Mouse (Mus musculus): Measurements from ENCODE around the gene Pnpla7.

Pnpla7 gene

GRCm38 (mm10) chr2:24995332-24995731 lies 19.5 kb downstream of the Pnpla7 start:
- no peak for DNase-seq

GRCm38 (mm10) chr2:24996471-24996870 lies 20.6 kb downstream of the Pnpla7 start:
- DNase-seq = no peak

GRCm38 (mm10) chr2:25000544-25001235 lies 24.9 kb downstream of the Pnpla7 start:
- DNase-seq = peak; percentile 66 to 68

- peak; percentile 21 to 33 for DNase-seq
These were observed 28.3 kb downstream of the Pnpla7 start for GRCm38 (mm10) chr2:25003946-25004786.

- no peak for DNase-seq
These were observed 30.9 kb downstream of the Pnpla7 start for GRCm38 (mm10) chr2:25006767-25007166.

- no peak for DNase-seq
These were observed 32.4 kb downstream of the Pnpla7 start for GRCm38 (mm10) chr2:25008250-25008649.

GRCm38 (mm10) chr2:25022678-25023077 lies 46.8 kb downstream of the Pnpla7 start:
- DNase-seq = no peak

GRCm38 (mm10) chr2:25025109-25025508 lies 49.3 kb downstream of the Pnpla7 start:
- DNase-seq = no peak

GRCm38 (mm10) chr2:25034994-25035393 lies 59.2 kb downstream of the Pnpla7 start:
- no peak for DNase-seq

- no peak for DNase-seq
These were observed 64.3 kb downstream of the Pnpla7 start for GRCm38 (mm10) chr2:25040089-25040488.

- peak; percentile 89 to 91 for DNase-seq
These were observed 75.1 kb downstream of the Pnpla7 start for GRCm38 (mm10) chr2:25050921-25051320.

GRCm38 (mm10) chr2:25051450-25051849 lies 75.6 kb downstream of the Pnpla7 start:
- peak in 1 of 2 experiments; percentile 39 for DNase-seq

- no peak for DNase-seq
These were observed 77.3 kb downstream of the Pnpla7 start for GRCm38 (mm10) chr2:25053101-25053500.

- DNase-seq = peak; percentile 86 to 90
These were observed 78.6 kb downstream of the Pnpla7 start, which contains the start of gene Nsmf for GRCm38 (mm10) chr2:25054221-25055067. Nsmf (plus strand) TSS chr2:25054355.

- peak; percentile 86 to 88 for DNase-seq
These were observed 79.2 kb downstream of the Pnpla7 start for GRCm38 (mm10) chr2:25055068-25055405.

GRCm38 (mm10) chr2:25055409-25056155 lies 79.7 kb downstream of the Pnpla7 start:
- peak; percentile 60 to 74 for DNase-seq

GRCm38 (mm10) chr2:25058926-25059325 lies 83.1 kb downstream of the Pnpla7 start:
- DNase-seq = peak; percentile 68 to 69

GRCm38 (mm10) chr2:25063523-25063922 lies 87.7 kb downstream of the Pnpla7 start:
- DNase-seq = no peak

GRCm38 (mm10) chr2:25064285-25064684 lies 88.5 kb downstream of the Pnpla7 start:
- no peak for DNase-seq

GRCm38 (mm10) chr2:25065537-25065936 lies 89.7 kb downstream of the Pnpla7 start:
- DNase-seq = no peak

- DNase-seq = no peak
These were observed 90.7 kb downstream of the Pnpla7 start for GRCm38 (mm10) chr2:25066552-25066951.

- no peak for DNase-seq
These were observed 93.7 kb downstream of the Pnpla7 start for GRCm38 (mm10) chr2:25069537-25069936.

Measured in cerebellum, postnatal 10 days (tissue).